Mouse (Mus musculus): Measurements from ENCODE around the gene Ssu2. TPM values are rescaled to one million over a fixed set of nuclear protein-coding genes. Genes with fewer than 3 reads are reported as not detected.
A peak's percentile ranks its signal among the peaks of the same experiment; 100 is the strongest.

The Ssu2 gene
- polyA plus RNA-seq, 1 experiment from 2014 or later, result not detected

- Histone ChIP-seq H3K27ac (ENCODE audit: low read depth, low read length) (no peak overlapping the region), H3K9me3 (ENCODE audit: control insufficient read depth, low read length) (no peaks in the 10 kb centered on the region), H3K4me3 (ENCODE audit: low read depth, low read length) (no peak overlapping the region), H3K4me1 (replicated peaks; ENCODE audit: control insufficient read depth, insufficient read depth, low read length) (no peaks in the 10 kb centered on the region), H3K27me3 (ENCODE audit: control insufficient read depth, insufficient read depth, low read length) (no peaks in the 10 kb centered on the region), H3K4me2 (ENCODE audit: low read depth, low read length, severe bottlenecking) (no peak overlapping the region), H3K36me3 (ENCODE audit: control insufficient read depth, insufficient read depth, low read length) (no peaks in the 10 kb centered on the region), H3K9ac (ENCODE audit: low read length) (no peak overlapping the region)
- no peak for ATAC-seq (replicated peaks; ENCODE audit: low FRiP score)
- 90% methylated on average over 3 of the region's 3 CpGs for WGBS
- DNase-seq (ENCODE audit: low spot score), result no peak
Measured at GRCm38 (mm10) chr6:112396352-112396751, 8.5 kb upstream of the Ssu2 start.

- Histone ChIP-seq H3K9me3 (ENCODE audit: control insufficient read depth, low read length) (no peaks in the 10 kb centered on the region), H3K27me3 (ENCODE audit: control insufficient read depth, insufficient read depth, low read length) (no peaks in the 10 kb centered on the region), H3K4me1 (replicated peaks; ENCODE audit: control insufficient read depth, insufficient read depth, low read length) (no peaks in the 10 kb centered on the region), H3K36me3 (ENCODE audit: control insufficient read depth, insufficient read depth, low read length) (no peaks in the 10 kb centered on the region), H3K9ac (ENCODE audit: low read length) (no peak overlapping the region), H3K4me2 (ENCODE audit: low read depth, low read length, severe bottlenecking) (no peak overlapping the region), H3K4me3 (ENCODE audit: low read depth, low read length) (no peak overlapping the region), H3K27ac (ENCODE audit: low read depth, low read length) (no peak overlapping the region)
- no peak for ATAC-seq (replicated peaks; ENCODE audit: low FRiP score)
- DNase-seq (ENCODE audit: low spot score), result no peak
- WGBS, result 87% methylated on average over 3 of the region's 3 CpGs
Measured at GRCm38 (mm10) chr6:112388385-112388784, 562 bp upstream of the Ssu2 start.

- no peak overlapping the region for H3K4me2 ChIP-seq (ENCODE audit: low read depth, low read length, severe bottlenecking)
- DNase-seq (ENCODE audit: low spot score), result no peak
- no peak overlapping the region for H3K9ac ChIP-seq (ENCODE audit: low read length)
- H3K4me1 ChIP-seq (replicated peaks; ENCODE audit: control insufficient read depth, insufficient read depth, low read length), result no peaks in the 10 kb centered on the region
- H3K36me3 ChIP-seq (ENCODE audit: control insufficient read depth, insufficient read depth, low read length), result no peaks in the 10 kb centered on the region
- 92% methylated on average over 2 of the region's 2 CpGs for WGBS
- no peaks in the 10 kb centered on the region for H3K27me3 ChIP-seq (ENCODE audit: control insufficient read depth, insufficient read depth, low read length)
- no peak overlapping the region for H3K27ac ChIP-seq (ENCODE audit: low read depth, low read length)
- no peaks in the 10 kb centered on the region for H3K9me3 ChIP-seq (ENCODE audit: control insufficient read depth, low read length)
- H3K4me3 ChIP-seq (ENCODE audit: low read depth, low read length), result no peak overlapping the region
- ATAC-seq (replicated peaks; ENCODE audit: low FRiP score), result no peak
Measured at GRCm38 (mm10) chr6:112386260-112386659, 1.6 kb downstream of the Ssu2 start.

- Histone ChIP-seq H3K9me3 (ENCODE audit: control insufficient read depth, low read length) (no peaks in the 10 kb centered on the region), H3K27ac (ENCODE audit: low read depth, low read length) (no peak overlapping the region), H3K4me1 (replicated peaks; ENCODE audit: control insufficient read depth, insufficient read depth, low read length) (no peaks in the 10 kb centered on the region), H3K4me3 (ENCODE audit: low read depth, low read length) (no peak overlapping the region), H3K36me3 (ENCODE audit: control insufficient read depth, insufficient read depth, low read length) (no peaks in the 10 kb centered on the region), H3K9ac (ENCODE audit: low read length) (no peak overlapping the region), H3K4me2 (ENCODE audit: low read depth, low read length, severe bottlenecking) (no peak overlapping the region), H3K27me3 (ENCODE audit: control insufficient read depth, insufficient read depth, low read length) (no peaks in the 10 kb centered on the region)
- no peak for DNase-seq (ENCODE audit: low spot score)
- 88% methylated on average over 8 of the region's 8 CpGs for WGBS
- ATAC-seq (replicated peaks; ENCODE audit: low FRiP score), result no peak
Measured at GRCm38 (mm10) chr6:112382990-112383685, 4.7 kb downstream of the Ssu2 start.

GRCm38 (mm10) chr6:112379054-112379453, 8.8 kb downstream of the Ssu2 start:
- no peak for DNase-seq (ENCODE audit: low spot score)
- no peak overlapping the region for H3K4me2 ChIP-seq (ENCODE audit: low read depth, low read length, severe bottlenecking)
- H3K9ac ChIP-seq (ENCODE audit: low read length), result no peak overlapping the region
- H3K4me3 ChIP-seq (ENCODE audit: low read depth, low read length), result no peak overlapping the region
- no peak for ATAC-seq (replicated peaks; ENCODE audit: low FRiP score)
- H3K4me1 ChIP-seq (replicated peaks; ENCODE audit: control insufficient read depth, insufficient read depth, low read length), result no peaks in the 10 kb centered on the region
- no peaks in the 10 kb centered on the region for H3K9me3 ChIP-seq (ENCODE audit: control insufficient read depth, low read length)
- H3K27me3 ChIP-seq (ENCODE audit: control insufficient read depth, insufficient read depth, low read length), result no peaks in the 10 kb centered on the region
- no peak overlapping the region for H3K27ac ChIP-seq (ENCODE audit: low read depth, low read length)
- 91% methylated on average over 9 of the region's 9 CpGs for WGBS
- H3K36me3 ChIP-seq (ENCODE audit: control insufficient read depth, insufficient read depth, low read length), result no peaks in the 10 kb centered on the region

- H3K9ac ChIP-seq (ENCODE audit: low read length), result no peak overlapping the region
- no peak overlapping the region for H3K4me2 ChIP-seq (ENCODE audit: low read depth, low read length, severe bottlenecking)
- H3K4me3 ChIP-seq (ENCODE audit: low read depth, low read length), result no peak overlapping the region
- no peaks in the 10 kb centered on the region for H3K36me3 ChIP-seq (ENCODE audit: control insufficient read depth, insufficient read depth, low read length)
- H3K9me3 ChIP-seq (ENCODE audit: control insufficient read depth, low read length), result no peaks in the 10 kb centered on the region
- 62% methylated on average over 11 of the region's 13 CpGs for whole genome bisulfite sequencing
- no peaks in the 10 kb centered on the region for H3K4me1 ChIP-seq (replicated peaks; ENCODE audit: control insufficient read depth, insufficient read depth, low read length)
- H3K27me3 ChIP-seq (ENCODE audit: control insufficient read depth, insufficient read depth, low read length), result no peaks in the 10 kb centered on the region
- ATAC-seq (replicated peaks; ENCODE audit: low FRiP score) (no peak), DNase-seq (ENCODE audit: low spot score) (no peak)
- no peak overlapping the region for H3K27ac ChIP-seq (ENCODE audit: low read depth, low read length)
Measured at GRCm38 (mm10) chr6:112375661-112376392, 12.0 kb downstream of the Ssu2 start.

DNA sequence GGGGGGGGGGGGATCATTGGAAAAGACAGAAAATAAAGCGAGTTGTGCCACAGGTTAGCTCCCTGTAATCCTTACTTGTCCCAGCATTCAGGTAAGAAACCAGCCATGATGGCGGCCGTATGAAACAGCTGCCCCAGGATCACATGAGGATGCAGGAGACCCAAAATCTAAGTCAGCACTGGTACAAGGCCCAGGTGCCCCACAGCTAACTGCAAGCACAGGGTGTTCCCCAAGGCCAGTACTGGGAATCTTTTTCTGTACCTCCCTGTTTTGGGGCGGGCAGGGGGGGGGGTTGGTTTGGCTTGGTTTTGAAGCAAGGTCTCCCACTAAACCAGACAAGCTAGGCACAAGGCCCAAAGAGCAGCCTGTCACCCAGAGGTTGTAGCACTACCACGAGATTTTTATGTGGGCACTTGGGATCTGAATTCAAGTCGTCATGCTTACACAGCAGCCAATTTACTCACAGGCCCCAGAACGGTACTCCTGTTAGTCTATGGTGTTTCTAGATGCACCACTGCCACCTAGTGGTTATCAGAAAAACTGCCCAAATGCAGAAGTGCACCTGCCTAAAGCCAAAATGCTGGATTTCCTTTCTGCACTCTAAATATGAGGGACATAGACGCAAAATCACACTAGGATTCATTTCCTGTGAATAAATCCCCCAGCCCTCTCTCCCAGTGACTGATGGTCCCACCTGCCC, 13.8 kb downstream of the Ssu2 start:
- ATAC-seq (replicated peaks; ENCODE audit: low FRiP score) (peak; percentile 58), DNase-seq (ENCODE audit: low spot score) (no peak)
- 47% methylated on average over 8 of the region's 8 CpGs for WGBS

GRCm38 (mm10) chr6:112365294-112365693, 22.5 kb downstream of the Ssu2 start:
- Histone ChIP-seq H3K4me1 (replicated peaks; ENCODE audit: control insufficient read depth, insufficient read depth, low read length) (no peaks in the 10 kb centered on the region), H3K9me3 (ENCODE audit: control insufficient read depth, low read length) (no peaks in the 10 kb centered on the region), H3K36me3 (ENCODE audit: control insufficient read depth, insufficient read depth, low read length) (no peaks in the 10 kb centered on the region), H3K27ac (ENCODE audit: low read depth, low read length) (no peak overlapping the region), H3K9ac (ENCODE audit: low read length) (no peak overlapping the region), H3K27me3 (ENCODE audit: control insufficient read depth, insufficient read depth, low read length) (no peaks in the 10 kb centered on the region), H3K4me2 (ENCODE audit: low read depth, low read length, severe bottlenecking) (no peak overlapping the region), H3K4me3 (ENCODE audit: low read depth, low read length) (no peak overlapping the region)
- ATAC-seq (replicated peaks; ENCODE audit: low FRiP score) (no peak), DNase-seq (ENCODE audit: low spot score) (no peak)
- WGBS, result 86% methylated on average over 10 of the region's 10 CpGs

More for the DNA sequence above, 13.8 kb downstream of the Ssu2 start:
- Histone ChIP-seq H3K36me3 (ENCODE audit: control insufficient read depth, insufficient read depth, low read length) (no peaks in the 10 kb centered on the region), H3K4me2 (ENCODE audit: low read depth, low read length, severe bottlenecking) (no peak overlapping the region), H3K27ac (ENCODE audit: low read depth, low read length) (no peak overlapping the region), H3K4me3 (ENCODE audit: low read depth, low read length) (no peak overlapping the region), H3K9ac (ENCODE audit: low read length) (no peak overlapping the region), H3K27me3 (ENCODE audit: control insufficient read depth, insufficient read depth, low read length) (no peaks in the 10 kb centered on the region), H3K4me1 (replicated peaks; ENCODE audit: control insufficient read depth, insufficient read depth, low read length) (no peaks in the 10 kb centered on the region), H3K9me3 (ENCODE audit: control insufficient read depth, low read length) (no peaks in the 10 kb centered on the region)
